Mouse (Mus musculus): ENCODE measurements around the gene Hs6st1. TPM values are rescaled to one million over a fixed set of nuclear protein-coding genes. Genes with fewer than 3 reads are reported as not detected.

Gene Hs6st1
- polyA plus RNA-seq, 1 experiment from 2014 or later: 41.7 TPM

DNA sequence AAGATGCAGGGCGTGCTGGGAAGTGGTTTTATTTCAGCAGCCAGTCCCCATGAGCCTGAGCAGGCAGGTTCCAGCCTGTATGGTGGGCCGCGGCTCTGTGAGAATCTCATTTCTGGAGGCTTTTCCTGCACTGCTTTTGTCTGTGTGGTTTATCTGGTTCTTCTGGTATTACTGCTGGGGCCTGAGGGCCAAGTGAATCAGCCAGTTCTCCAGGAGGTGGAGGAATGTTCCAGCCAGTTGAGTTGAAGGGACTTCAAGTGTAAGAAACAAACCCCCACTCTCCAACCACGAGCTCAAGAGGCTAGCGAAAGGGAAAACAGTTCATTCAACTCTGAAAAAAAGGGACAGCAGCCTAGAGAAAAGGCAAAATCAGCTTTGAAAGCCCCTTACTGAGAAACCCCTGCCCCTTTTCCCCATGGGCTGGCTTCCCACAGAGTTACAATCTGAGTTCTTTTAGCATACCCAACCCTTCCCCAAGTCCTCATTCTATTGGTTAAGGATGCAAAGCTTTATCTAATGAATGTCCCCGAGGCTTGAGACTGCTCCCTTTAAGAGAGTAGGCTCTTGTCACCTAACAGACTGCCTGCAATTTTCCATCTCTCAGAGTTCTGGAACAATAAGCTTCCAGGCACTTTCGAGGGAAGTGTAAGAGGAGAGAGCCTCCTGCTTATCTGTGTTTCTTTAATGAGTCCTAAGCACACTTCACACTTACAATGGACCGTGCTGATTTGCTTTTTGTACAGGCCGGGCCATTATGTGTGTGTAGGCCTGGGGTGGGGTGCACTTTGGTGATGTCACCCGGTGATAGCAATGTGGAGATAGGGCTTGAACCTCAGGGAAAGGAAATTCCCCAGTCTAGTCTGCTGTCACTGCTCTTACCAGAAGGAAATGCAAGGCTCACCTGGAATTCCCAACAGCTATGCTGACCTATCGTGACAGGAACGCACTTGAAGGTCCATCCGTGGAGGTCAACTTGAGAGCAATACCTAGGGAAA is 7.9 kb upstream of the Hs6st1 start:
- Histone ChIP-seq H3K27ac (no peak overlapping the region), H3K79me2 (ENCODE audit: inconsistent target) (no peaks in the 10 kb centered on the region), H3K36me3 (ENCODE audit: inconsistent target) (no peaks in the 10 kb centered on the region), H3K4me3 (ENCODE audit: inconsistent target) (no peak overlapping the region)
- WGBS (ENCODE audit: missing documents): 86% methylated on average over 13 of the region's 13 CpGs

DNA sequence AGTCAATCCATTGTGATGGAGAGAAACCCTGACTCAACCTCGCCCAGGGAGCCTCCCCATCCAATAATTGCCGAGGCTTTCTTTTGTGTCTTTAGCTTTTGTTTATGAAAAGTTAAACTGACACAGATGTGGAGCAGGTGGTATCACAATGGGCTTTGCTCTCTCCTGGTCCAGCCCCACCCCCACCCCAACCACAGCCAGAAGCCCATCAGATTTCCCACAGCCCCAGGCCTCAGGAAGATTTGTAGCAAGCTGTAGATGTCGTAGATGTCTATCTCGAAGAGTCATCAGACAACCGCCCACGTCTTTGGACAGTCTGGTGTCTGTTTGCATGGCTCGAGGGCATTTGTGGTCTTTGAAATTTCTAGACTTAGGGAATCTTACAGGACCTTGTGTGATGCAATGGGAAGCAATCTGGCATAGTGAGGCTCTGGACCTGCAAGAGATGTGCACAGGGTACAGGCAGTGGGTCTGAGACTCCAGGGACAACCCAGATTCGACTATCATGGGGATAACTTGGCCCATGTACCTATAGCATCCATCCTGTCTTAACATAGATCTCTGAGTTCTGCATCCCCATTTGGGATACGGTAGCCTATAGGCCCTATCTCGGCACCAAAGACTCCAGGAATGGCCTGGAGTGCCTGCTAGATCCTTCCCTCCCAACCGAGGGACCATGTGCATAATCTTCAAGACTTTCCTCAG is 6.8 kb upstream of the Hs6st1 start:
- H3K4me3 ChIP-seq (ENCODE audit: inconsistent target): no peak overlapping the region
- no peak overlapping the region for H3K27ac ChIP-seq
- H3K79me2 ChIP-seq (ENCODE audit: inconsistent target): no peaks in the 10 kb centered on the region
- WGBS (ENCODE audit: missing documents): 93% methylated on average over 11 of the region's 11 CpGs
- no peaks in the 10 kb centered on the region for H3K36me3 ChIP-seq (ENCODE audit: inconsistent target)

DNA sequence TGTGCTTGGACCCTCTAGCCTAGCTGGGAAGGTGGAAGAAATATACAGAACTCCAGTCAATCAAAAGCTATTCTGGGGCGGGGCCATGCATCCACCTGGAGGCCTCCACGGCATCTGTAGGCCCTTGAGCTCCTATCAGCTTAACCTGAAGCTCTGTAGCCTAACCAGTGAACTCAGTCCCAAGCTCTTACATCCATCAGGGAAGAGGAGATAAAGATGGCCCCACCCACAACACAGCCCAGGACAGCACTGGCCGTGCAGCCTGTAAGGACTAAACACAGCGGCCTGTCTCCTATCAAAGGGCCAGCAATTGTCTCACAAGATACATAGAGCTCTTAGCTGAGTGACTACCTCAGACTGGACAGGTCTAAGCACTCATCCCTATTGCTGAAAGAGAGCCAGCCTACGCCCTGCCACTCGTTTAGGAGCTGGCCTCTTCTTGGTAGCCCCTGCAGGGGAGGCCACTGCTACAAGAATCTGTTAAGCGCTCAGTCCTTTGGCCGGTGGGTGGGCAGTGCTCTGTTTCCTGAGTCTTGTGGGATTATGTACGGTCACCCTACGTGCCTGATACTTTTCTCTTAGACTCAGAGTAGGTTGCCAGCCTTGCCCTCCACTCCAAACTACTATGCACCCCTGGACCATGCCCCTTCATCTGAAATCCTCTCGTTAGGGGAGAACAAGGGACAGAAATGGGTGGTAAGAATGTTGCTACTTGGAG is 6.0 kb upstream of the Hs6st1 start:
- no peak overlapping the region for H3K27ac ChIP-seq
- WGBS (ENCODE audit: missing documents): 94% methylated on average over 11 of the region's 11 CpGs
- no peaks in the 10 kb centered on the region for H3K36me3 ChIP-seq (ENCODE audit: inconsistent target)
- H3K4me3 ChIP-seq (ENCODE audit: inconsistent target): no peak overlapping the region
- H3K79me2 ChIP-seq (ENCODE audit: inconsistent target): no peaks in the 10 kb centered on the region

DNA sequence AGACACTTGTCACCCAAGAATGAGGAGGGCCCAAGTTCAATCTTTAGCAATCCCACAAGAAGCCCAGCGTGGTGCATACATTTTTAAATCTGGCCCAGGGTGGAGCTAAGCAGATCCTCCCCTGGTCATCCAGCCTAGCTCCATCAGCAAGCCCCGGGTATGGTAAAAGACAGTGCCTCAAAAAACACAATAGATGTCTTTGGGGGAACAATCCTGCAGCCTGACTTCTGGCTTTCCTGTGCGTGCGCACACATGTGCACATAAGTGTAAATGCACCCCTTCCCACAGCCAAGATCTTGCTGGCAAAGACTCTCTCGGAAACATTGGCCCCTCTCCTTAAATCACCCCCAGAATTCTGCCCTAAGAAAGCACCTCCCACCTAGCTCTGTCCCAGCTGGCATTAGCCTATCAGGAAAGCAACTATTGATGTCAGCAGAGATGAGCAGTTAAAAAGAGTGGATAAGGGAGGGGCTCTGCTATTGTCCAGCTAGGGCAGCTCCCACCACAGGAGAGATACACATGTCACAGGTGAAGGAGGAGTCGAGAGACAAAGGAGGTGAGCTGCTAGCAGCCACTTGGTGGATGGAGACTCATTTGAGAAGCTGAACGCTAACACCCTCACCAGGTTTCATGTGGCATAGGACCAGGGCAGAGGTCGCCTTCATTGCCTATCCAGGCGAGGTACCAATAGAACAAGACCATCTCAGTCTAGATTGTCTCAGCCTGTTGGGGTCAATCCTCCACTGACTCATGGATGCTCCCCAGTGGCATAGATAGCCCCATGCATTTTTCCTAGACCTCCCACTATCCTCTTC is 5.2 kb upstream of the Hs6st1 start:
- no peaks in the 10 kb centered on the region for H3K36me3 ChIP-seq (ENCODE audit: inconsistent target)
- 94% methylated on average over 9 of the region's 9 CpGs for WGBS (ENCODE audit: missing documents)
- H3K79me2 ChIP-seq (ENCODE audit: inconsistent target): no peaks in the 10 kb centered on the region
- H3K4me3 ChIP-seq (ENCODE audit: inconsistent target): no peak overlapping the region
- H3K27ac ChIP-seq: no peak overlapping the region

DNA sequence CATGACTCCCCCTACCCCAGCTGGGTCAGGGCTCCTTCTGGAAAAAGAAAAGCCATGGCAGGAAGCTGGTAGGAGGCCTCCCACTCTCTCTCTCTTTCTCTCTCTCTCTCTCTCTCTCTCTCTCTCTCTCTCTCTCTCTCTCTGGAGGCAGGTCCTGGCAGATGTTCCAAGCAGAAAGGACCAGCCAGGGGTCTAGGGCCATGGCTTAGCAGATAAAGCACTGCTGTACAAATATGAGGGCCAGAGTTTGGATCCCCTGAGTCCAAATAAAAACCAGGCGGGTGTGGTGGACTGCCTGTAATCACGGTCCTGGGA is 4.6 kb upstream of the Hs6st1 start:
- H3K36me3 ChIP-seq (ENCODE audit: inconsistent target): no peaks in the 10 kb centered on the region
- H3K4me3 ChIP-seq (ENCODE audit: inconsistent target): no peak overlapping the region
- WGBS (ENCODE audit: missing documents): 93% methylated on average over 2 of the region's 2 CpGs
- peaks cover under 1% of the 10 kb centered on the region; the same call in 1 of the 2 replicates for H3K79me2 ChIP-seq (ENCODE audit: inconsistent target)
- H3K27ac ChIP-seq: no peak overlapping the region

DNA sequence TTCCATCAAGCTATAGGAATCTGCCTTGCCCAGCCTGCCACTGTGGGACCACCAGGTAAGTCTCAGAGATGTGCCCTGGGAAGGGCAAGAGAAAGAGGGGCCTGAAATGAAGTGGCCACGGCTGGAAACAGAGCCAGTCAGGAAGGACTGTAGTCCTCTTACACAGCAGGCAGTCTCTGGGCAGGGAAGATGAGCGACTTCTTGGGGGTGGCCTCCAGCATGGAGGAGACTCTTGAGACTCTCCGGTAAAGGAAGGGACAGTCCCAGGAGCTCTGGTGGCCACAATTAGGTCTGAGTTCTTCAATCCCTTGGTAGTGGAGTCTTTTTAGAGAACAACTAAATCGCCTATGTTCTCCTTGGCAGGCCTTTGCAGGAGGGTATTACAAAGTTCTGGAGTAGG is 4.0 kb upstream of the Hs6st1 start:
- WGBS (ENCODE audit: missing documents): 79% methylated on average over 4 of the region's 4 CpGs
- no peak overlapping the region for H3K27ac ChIP-seq

DNA sequence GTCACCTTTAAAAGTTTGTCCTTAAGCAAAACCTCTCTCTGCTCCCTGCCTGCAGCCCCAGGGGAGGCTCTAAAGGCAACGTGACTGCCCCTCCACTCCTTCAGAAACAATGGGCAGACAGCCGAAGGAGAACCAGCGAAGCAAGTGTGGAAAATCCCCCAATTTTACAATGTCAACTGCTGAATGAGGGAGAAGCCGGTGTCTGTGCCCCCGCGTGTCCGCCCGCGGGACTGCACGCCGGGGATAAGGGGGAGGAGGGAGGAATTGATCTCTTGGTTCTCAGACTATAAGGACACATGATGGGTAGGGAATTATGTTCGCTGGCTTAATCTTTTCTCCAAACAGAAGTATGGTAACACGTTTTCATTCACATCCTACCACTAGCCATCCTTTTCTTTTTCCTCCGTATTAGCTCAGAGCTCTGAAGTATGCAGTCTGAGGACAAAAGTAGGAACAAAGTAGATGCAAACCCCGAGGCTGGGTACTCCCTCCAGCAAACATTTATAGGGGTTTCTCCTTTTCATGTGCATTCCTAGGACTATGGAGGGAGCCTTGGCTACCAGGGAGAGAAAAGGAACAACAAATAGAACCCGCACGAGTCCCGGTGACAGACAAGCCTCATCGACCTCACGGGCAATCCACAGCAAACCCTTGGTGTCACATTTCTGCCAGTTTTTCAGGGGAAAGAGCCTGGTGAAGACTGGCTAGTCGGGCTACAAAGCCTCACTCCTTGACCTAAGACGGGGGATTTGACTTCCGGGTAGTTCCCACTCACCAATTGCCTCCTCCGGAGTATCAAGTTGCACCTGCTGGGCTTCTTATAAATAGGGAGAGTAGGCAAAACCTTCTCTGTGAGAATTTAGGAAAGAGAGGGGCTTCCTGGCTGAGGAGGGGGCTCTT is 3.1 kb upstream of the Hs6st1 start:
- Histone ChIP-seq H3K79me2 (ENCODE audit: inconsistent target) (peaks cover 16% of the 10 kb centered on the region), H3K36me3 (ENCODE audit: inconsistent target) (no peaks in the 10 kb centered on the region), H3K4me3 (ENCODE audit: inconsistent target) (no peak overlapping the region), H3K27ac (peak overlapping the region; percentile 21; the same call in 1 of the 2 replicates)
- 4% methylated on average over 24 of the region's 24 CpGs for WGBS (ENCODE audit: missing documents)

More for the DNA sequence above, 4.0 kb upstream of the Hs6st1 start:
- Histone ChIP-seq H3K4me3 (ENCODE audit: inconsistent target) (no peak overlapping the region), H3K36me3 (ENCODE audit: inconsistent target) (no peaks in the 10 kb centered on the region), H3K79me2 (ENCODE audit: inconsistent target) (peaks cover 7% of the 10 kb centered on the region)

DNA sequence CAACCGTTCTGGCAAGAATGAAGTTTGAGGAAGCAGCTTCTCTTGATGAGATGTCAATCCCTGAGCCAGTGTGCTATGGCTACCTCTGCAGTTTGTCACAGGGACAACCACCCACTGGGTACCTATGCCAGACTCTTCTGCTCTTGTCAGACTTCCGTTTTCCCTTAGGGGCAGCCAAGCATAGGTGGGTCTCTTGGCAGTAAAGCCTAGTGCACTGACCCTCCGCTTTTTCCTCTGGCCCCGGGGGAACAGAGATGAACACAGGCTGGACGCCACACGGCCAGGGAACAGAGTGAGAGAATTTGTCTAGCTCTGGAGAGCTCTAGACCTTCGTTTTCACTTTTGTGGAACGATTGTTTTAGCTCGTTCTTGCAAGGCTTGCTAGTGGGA is 2.4 kb upstream of the Hs6st1 start:
- peaks cover 22% of the 10 kb centered on the region for H3K79me2 ChIP-seq (ENCODE audit: inconsistent target)
- no peaks in the 10 kb centered on the region for H3K36me3 ChIP-seq (ENCODE audit: inconsistent target)
- WGBS (ENCODE audit: missing documents): 80% methylated on average over 9 of the region's 9 CpGs
- H3K4me3 ChIP-seq (ENCODE audit: inconsistent target): no peak overlapping the region
- H3K27ac ChIP-seq: no peak overlapping the region

DNA sequence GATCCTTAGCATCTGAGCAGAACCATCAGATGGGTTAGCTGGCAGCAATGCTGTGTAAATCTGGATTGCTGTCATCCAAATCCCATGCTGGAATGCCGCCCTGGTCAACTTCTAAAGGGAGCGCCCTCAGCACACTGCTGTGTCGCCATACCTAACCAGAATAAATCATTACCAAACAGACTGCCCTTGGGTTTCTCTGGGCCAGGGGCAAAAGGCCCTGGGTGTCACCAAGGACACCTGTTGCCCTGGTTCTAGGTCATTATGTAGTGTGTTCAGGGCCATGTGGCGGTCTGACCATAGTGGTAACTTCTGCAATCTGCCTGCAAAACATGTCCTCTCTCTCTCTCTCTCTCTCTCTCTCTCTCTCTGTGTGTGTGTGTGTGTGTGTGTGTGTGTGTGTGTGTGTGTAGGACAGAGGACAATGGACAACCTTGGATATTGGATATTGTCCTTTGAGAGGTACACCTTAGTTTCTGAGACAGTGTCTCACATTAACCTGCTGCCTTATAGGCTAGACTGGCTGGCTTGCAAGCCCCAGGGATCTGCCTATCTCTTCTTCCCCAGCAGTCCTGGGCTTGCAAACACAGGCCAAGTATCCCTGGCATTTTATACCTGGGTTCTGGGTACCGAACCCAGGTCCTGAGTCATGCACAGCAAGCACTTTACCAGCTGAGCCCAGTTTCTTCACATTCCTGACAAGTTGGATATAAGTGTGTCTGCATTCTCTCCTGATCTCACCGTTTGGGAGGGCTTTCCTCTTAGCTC is 1.8 kb upstream of the Hs6st1 start:
- 93% methylated on average over 6 of the region's 6 CpGs for WGBS (ENCODE audit: missing documents)
- Histone ChIP-seq H3K4me3 (ENCODE audit: inconsistent target) (no peak overlapping the region), H3K79me2 (ENCODE audit: inconsistent target) (peaks cover 29% of the 10 kb centered on the region), H3K36me3 (ENCODE audit: inconsistent target) (no peaks in the 10 kb centered on the region), H3K27ac (no peak overlapping the region)

DNA sequence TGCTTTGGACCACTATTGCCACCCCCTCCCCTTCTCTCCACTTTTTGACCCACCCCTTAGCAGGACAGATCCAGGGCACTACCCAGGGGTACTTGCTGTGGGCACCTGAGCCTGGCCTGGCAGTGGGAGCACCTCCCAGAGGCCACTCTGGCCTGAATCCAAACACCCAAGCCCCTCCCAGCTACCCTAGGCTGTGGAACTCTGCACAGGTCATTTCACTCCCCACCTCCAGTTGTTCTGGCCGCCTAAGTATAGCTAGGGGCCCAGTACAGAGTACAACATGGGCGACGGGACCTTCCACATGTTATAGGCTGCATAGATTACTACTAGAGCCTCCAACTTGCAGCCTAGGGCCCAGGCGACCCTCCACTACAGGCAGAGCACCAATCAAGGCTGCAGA is 999 bp upstream of the Hs6st1 start:
- 93% methylated on average over 4 of the region's 4 CpGs for whole genome bisulfite sequencing (ENCODE audit: missing documents)
- Histone ChIP-seq H3K27ac (no peak overlapping the region), H3K4me3 (ENCODE audit: inconsistent target) (no peak overlapping the region), H3K36me3 (ENCODE audit: inconsistent target) (no peaks in the 10 kb centered on the region), H3K79me2 (ENCODE audit: inconsistent target) (peaks cover 37% of the 10 kb centered on the region)

DNA sequence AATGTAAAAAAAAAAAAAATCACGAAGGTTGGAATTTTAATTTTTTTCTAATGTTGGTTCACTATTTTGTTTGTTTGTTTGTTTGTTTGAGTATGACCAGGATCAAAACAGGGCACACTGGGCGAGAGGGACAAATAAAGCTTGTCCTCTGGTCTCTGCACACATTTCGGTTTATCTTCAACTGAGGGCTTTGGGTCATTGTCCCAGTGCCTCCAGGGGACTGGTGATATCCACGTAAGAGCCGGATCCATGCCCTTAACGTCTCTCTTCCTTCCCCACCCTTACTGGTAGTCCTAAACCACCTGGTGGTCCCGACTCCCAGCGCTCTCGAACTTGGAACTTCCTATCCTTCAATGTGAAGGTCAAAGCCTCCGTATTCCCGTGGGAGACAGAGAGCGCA is 589 bp upstream of the Hs6st1 start:
- peaks cover 41% of the 10 kb centered on the region for H3K79me2 ChIP-seq (ENCODE audit: inconsistent target)
- no peak overlapping the region for H3K27ac ChIP-seq
- no peaks in the 10 kb centered on the region for H3K36me3 ChIP-seq (ENCODE audit: inconsistent target)
- 51% methylated on average over 12 of the region's 12 CpGs for WGBS (ENCODE audit: missing documents)
- no peak overlapping the region for H3K4me3 ChIP-seq (ENCODE audit: inconsistent target)

DNA sequence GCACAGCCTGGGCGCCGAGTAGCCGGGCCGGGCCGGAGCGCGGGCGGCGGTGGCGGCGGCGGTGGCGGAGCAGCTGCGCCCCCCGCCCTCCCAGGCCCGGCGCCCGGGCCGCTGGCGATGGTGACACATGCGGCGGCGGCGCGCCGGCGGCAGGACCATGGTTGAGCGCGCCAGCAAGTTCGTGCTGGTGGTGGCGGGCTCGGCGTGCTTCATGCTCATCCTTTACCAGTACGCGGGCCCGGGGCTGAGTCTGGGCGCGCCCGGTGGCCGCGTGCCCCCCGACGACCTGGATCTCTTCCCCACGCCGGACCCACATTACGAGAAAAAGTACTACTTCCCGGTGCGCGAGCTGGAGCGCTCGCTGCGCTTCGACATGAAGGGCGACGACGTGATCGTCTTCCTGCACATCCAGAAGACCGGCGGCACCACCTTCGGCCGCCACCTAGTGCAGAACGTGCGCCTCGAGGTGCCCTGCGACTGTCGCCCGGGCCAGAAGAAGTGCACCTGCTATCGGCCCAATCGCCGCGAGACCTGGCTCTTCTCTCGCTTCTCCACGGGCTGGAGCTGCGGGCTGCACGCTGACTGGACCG is 426 bp downstream of the Hs6st1 start:
- under 1% methylated on average over 56 of the region's 76 CpGs for WGBS (ENCODE audit: missing documents)
- Histone ChIP-seq H3K36me3 (ENCODE audit: inconsistent target) (no peaks in the 10 kb centered on the region), H3K27ac (no peak overlapping the region), H3K79me2 (ENCODE audit: inconsistent target) (peaks cover 51% of the 10 kb centered on the region), H3K4me3 (ENCODE audit: inconsistent target) (peak overlapping the region; percentile 61)
